Mouse (Mus musculus): ENCODE measurements around the gene Igsf11.
"Not testable (repeated sequence)": the region's sequence is repeated elsewhere in the genome, so short reads cannot be mapped to it uniquely, and the experiment has no call there.

- not testable (repeated sequence) for TF ChIP-seq POLR2A, CTCF (IDR thresholded peaks at IDR 0.05; ENCODE audit: insufficient read depth, low read depth, low read length)
Measured at GRCm38 (mm10) chr16:38983850-38984249, 91.4 kb downstream of the Igsf11 start.

All from olfactory bulb, adult 2 months (tissue).